Mouse (Mus musculus) ES-Bruce4 (cell line): Measurements from ENCODE around the gene Klf1. TPM values are rescaled to one million over a fixed set of nuclear protein-coding genes. Genes with fewer than 3 reads are reported as not detected.

Source experiments
- H3K27ac ChIP-seq: 2 replicates; pipeline ENCODE4 v1.5.1; 2012; ENCODE audit warnings: low read length, inconsistent platforms; ENCODE audit not compliant: insufficient read depth
- H3K27me3 ChIP-seq: 2 replicates; pipeline ENCODE4 v1.6.1; 2012; ENCODE audit warnings: mild to moderate bottlenecking, low read length, inconsistent platforms; ENCODE audit not compliant: control insufficient read depth, poor library complexity, insufficient read depth, severe bottlenecking
- H3K36me3 ChIP-seq: 2 replicates; pipeline ENCODE4 v1.6.1; 2012; ENCODE audit warnings: inconsistent platforms, mild to moderate bottlenecking, low read length, moderate library complexity; ENCODE audit not compliant: control insufficient read depth, poor library complexity, insufficient read depth, severe bottlenecking
- H3K4me1 ChIP-seq: one replicate; pipeline ENCODE4 v1.8.1; 2011; ENCODE audit warnings: low read length; ENCODE audit not compliant: control insufficient read depth, insufficient read depth
- H3K4me3 ChIP-seq: 2 replicates; pipeline ENCODE4 v1.5.1; 2011; ENCODE audit warnings: low read depth, mild to moderate bottlenecking, low read length
- H3K9ac ChIP-seq: 2 replicates; pipeline ENCODE4 v1.6.1; 2012; ENCODE audit warnings: low read depth, mild to moderate bottlenecking, inconsistent platforms; ENCODE audit not compliant: poor library complexity, severe bottlenecking
- H3K9me3 ChIP-seq: replicated peaks from 2 replicates; pipeline ENCODE4 v1.6.1; 2012; ENCODE audit warnings: mild to moderate bottlenecking, low read length, inconsistent platforms; ENCODE audit not compliant: control insufficient read depth, poor library complexity, insufficient read depth, severe bottlenecking
- CTCF ChIP-seq: IDR thresholded peaks from one replicate; pipeline ENCODE4 v1.8.1; 2011; ENCODE audit warnings: low read depth, low read length
- EP300 ChIP-seq: IDR thresholded peaks from 2 replicates; pipeline ENCODE4 v1.6.1; 2011; ENCODE audit warnings: low read depth, low read length; ENCODE audit not compliant: insufficient read depth
- POLR2A ChIP-seq: IDR thresholded peaks from one replicate; pipeline ENCODE4 v1.8.1; 2011; ENCODE audit warnings: low read length; ENCODE audit not compliant: insufficient read depth
- polyA plus RNA-seq: library from polyadenylated mRNA; stranded (reverse); fragments of >200 nt; gene quantifications from 2 replicates; pipeline ENCODE4 v1.2.4, GENCODE M21; 2011; ENCODE audit warnings: low read depth; ENCODE audit not compliant: missing spikeins, insufficient read depth, insufficient read length

The Klf1 gene
- polyA plus RNA-seq, 1 experiment = not detected

DNA sequence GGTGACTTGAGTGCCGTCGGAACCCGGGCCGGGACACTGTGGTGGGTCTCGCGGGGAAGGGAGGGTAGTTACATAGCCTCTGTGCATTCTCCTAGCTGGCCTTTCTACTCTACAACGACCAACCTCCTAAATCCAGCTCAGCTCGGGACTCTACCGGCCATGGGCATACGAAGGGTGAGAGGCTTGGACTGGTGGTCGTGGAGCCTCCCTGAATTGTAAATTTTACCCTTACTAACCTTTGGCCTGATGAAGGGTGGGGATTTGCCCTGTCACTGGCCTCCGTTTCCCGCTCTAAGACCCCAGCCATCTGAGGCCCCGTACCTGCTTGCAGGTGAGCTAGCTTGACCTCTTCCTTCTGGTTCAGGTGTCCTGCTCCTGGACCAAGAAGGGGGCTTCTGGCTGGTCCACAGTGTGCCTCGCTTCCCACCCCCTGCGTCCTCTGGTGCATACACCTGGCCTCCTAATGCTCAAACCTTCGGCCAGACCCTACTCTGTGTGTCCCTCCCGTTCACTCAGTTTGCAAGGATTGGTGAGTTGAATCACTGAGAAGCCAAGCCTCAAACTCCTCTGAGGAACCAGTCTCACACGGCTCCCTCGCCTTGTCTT, 7.5 kb downstream of the Klf1 start:
- peaks cover 10% of the 10 kb centered on the region for H3K36me3 ChIP-seq
- H3K9ac ChIP-seq = peak overlapping the region; percentile 91
- H3K4me1 ChIP-seq = peaks cover 5% of the 10 kb centered on the region
- no peaks in the 10 kb centered on the region for H3K27me3 ChIP-seq
- peaks cover 2% of the 10 kb centered on the region; the same call in 1 of the 2 replicates for H3K9me3 ChIP-seq
- no peak overlapping the region for H3K27ac ChIP-seq
- peak overlapping the region; percentile 76 for H3K4me3 ChIP-seq
- TF ChIP-seq EP300 = no peak
- TF ChIP-seq POLR2A = no peak
- TF ChIP-seq CTCF = no peak

DNA sequence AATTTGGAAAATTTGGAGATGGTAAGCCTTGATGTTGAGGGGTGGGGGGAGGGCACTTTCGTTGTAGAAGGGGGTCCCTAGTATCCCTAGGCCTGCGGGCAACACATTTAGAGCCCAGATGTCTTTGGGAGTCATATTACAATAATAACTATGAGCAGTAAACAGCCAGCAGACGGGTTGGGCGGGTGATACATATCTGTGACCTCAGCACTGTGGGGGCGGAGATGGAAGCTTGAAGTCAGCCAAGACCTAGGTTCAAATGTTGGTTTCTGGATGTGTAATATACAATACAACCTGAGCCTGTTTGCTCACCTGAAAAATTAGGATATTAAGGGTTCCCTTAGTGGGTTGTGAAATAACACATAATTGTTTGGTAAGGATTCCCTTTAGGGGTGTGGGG, 8.2 kb downstream of the Klf1 start:
- no peaks in the 10 kb centered on the region for H3K27me3 ChIP-seq
- no peak for TF ChIP-seq EP300
- no peak for TF ChIP-seq POLR2A
- TF ChIP-seq CTCF = no peak
- peak overlapping the region; percentile 91 for H3K9ac ChIP-seq

DNA sequence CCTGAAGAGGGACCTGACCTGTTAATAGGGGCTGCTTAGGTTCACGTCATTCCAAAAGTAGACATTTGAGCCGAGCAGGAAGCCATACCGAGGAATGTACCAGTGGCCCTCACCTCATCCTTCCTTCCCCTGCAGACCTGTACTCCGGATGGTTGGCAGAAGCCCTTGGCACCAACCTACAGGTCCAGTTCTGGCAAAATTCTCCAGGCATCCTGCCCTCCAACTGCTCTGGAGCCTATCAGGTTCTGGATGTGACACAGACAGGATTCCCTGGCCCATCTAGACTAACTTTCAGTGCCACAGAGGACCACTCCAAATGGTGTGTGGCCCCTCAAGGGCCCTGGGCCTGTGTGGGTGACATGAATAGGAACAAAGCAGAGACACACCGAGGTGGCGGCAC, 8.8 kb downstream of the Klf1 start:
- Histone ChIP-seq H3K4me3 (no peak overlapping the region), H3K9ac (no peak overlapping the region), H3K9me3 (peaks cover 4% of the 10 kb centered on the region; the same call in 1 of the 2 replicates), H3K4me1 (peaks cover 2% of the 10 kb centered on the region), H3K27ac (no peak overlapping the region), H3K27me3 (no peaks in the 10 kb centered on the region), H3K36me3 (peaks cover 12% of the 10 kb centered on the region)
- no peak for TF ChIP-seq EP300
- no peak for TF ChIP-seq CTCF
- TF ChIP-seq POLR2A = no peak

More for the DNA sequence above, 8.2 kb downstream of the Klf1 start:
- no peak overlapping the region for H3K27ac ChIP-seq
- peaks cover 2% of the 10 kb centered on the region for H3K4me1 ChIP-seq
- H3K9me3 ChIP-seq = peaks cover 4% of the 10 kb centered on the region; the same call in 1 of the 2 replicates
- H3K36me3 ChIP-seq = peaks cover 12% of the 10 kb centered on the region
- H3K4me3 ChIP-seq = no peak overlapping the region

DNA sequence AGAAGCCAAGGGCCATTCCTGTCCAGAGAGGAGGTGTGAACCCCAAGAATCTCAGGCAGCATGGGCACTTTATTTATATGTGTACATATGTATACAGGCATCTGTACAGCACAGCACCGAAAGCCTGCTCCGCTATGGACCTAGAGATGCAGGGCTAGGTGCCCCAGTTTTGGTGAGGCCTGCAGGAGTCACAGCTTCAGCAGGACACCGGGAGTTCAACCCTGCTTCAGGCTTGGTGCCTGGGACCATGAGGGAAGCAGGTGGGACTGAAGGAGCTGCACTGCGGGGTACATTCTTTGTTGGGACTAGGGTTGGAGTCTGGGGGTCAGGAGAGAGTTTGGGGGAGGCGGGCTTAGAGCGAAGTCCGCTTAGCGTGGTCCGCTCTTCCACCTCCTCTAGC, 10.1 kb downstream of the Klf1 start:
- Histone ChIP-seq H3K4me3 (peak overlapping the region; percentile 83; the same call in 1 of the 2 replicates), H3K27me3 (no peaks in the 10 kb centered on the region), H3K9ac (peak overlapping the region; percentile 89)

DNA sequence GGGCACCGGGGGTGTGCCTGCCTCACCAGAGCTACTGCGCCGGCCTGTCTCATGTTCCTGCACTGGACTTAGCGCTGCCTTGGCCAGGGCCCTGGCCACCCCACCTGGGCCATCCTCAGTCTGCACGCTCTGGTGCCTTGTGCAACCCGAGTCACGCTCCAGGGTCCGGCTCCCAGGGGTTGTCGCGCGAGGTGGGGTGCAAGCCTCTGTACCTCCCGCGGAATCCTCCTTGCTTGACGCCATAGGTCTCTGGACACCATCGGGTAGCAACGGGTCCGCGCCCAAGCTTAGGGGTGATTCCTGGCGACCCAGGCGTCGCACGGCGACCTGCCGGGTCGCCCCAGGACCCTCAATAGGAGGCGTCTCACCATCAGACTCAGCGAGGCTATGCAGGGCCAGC, 10.7 kb downstream of the Klf1 start:
- Histone ChIP-seq H3K9ac (peak overlapping the region; percentile 89), H3K27ac (no peak overlapping the region), H3K36me3 (peaks cover 12% of the 10 kb centered on the region), H3K27me3 (no peaks in the 10 kb centered on the region), H3K4me1 (peaks cover 4% of the 10 kb centered on the region), H3K4me3 (peak overlapping the region; percentile 83), H3K9me3 (peaks cover 8% of the 10 kb centered on the region; the same call in 1 of the 2 replicates)
- TF ChIP-seq EP300 = no peak
- TF ChIP-seq CTCF = no peak
- TF ChIP-seq POLR2A = no peak

More for the DNA sequence above, 10.1 kb downstream of the Klf1 start:
- TF ChIP-seq CTCF = no peak
- Histone ChIP-seq H3K27ac (no peak overlapping the region), H3K9me3 (peaks cover 8% of the 10 kb centered on the region; the same call in 1 of the 2 replicates), H3K4me1 (peaks cover 4% of the 10 kb centered on the region), H3K36me3 (peaks cover 12% of the 10 kb centered on the region)

DNA sequence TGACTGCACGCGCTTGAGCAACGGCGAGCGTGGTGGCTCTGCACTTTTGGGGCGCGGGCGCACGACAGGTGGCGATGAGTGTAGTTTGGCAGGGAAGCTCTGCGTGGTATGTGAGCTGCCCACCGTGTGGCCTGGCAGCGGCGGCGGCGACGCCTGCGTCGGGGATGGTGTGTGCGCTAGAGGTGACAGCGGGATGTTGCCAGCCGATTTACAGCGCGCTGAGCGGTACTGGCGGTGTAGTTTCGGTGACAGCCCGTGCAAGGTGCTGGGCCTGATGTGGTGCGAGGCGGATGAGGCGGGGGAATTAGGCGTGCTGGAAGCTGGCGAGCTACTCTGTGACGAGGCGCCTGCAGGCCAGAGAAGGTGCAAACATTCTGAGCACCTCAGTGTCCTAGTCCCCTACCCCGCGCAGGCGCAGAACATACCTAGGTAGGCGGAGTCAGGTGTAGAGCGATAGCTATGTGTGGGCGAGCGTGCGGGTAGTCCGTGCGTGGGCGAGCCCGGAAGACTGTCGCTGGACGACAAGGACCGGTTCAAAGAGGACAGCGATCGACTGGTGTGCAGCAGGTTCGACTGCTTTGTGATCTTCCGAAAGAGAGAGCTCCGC, 11.3 kb downstream of the Klf1 start:
- Histone ChIP-seq H3K27ac (no peak overlapping the region), H3K27me3 (no peaks in the 10 kb centered on the region)

More for the DNA sequence above, 11.3 kb downstream of the Klf1 start:
- Histone ChIP-seq H3K36me3 (peaks cover 12% of the 10 kb centered on the region), H3K4me1 (peaks cover 3% of the 10 kb centered on the region), H3K4me3 (peak overlapping the region; percentile 83), H3K9me3 (peaks cover 8% of the 10 kb centered on the region; the same call in 1 of the 2 replicates), H3K9ac (peak overlapping the region; percentile 89)
- TF ChIP-seq EP300 (0 out of 2 replicates have a peak, but pooled peaks have one; percentile 51), CTCF (no peak), POLR2A (peak; percentile 88)
